Mouse (Mus musculus): ENCODE results near the gene Osbpl7.

DNA sequence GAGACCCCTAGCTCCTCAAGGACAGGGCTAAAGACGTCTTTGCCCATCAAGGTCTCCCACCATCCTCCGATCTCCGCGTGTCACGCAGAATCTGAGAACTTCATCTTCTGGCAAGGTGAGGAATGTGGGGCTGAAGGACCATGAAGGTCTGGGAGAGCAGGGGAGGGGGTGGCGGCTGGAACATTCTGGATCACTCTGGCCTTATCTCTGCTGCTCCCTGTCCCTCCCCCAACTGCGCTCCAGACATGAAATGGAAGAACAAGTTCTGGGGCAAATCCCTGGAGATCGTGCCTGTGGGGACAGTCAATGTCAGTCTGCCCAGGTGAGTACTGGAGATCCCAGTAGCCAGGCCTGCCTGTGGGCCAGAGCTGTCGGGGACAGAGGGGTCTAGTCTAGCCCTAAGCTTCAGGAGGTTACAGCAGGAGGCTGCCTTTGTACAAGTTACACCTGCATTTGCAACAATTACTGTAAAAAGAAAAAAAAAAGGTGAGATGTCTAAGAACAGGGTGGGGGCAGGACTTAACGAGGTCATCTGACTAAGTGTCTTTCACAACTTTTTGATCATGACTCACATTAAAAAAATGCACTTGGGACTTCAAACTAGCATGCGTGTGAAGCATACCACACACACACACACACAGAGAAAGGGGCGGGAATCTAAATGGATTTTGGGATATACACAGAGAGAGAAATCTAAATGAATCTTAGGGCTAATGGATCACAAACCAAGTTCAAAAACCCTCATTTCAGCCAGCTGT lies 15.3 kb downstream of the Osbpl7 start:
- no peak for TF ChIP-seq MYOD1 (IDR thresholded peaks at IDR 0.05; ENCODE audit: control insufficient read depth in 1 of 3, insufficient read length in 2 of 3, low read depth in 2 of 3)
- no peak for TF ChIP-seq POLR2A (IDR thresholded peaks at IDR 0.05; ENCODE audit: insufficient read length, low read depth)
- TF ChIP-seq POLR2AphosphoS2 (IDR thresholded peaks at IDR 0.05; ENCODE audit: insufficient read length, low read depth): no peak

Measured in myocyte (in vitro differentiated cells).